9 mouse cellular contexts compared by ENCODE assay signal in the genomic region with DNA sequence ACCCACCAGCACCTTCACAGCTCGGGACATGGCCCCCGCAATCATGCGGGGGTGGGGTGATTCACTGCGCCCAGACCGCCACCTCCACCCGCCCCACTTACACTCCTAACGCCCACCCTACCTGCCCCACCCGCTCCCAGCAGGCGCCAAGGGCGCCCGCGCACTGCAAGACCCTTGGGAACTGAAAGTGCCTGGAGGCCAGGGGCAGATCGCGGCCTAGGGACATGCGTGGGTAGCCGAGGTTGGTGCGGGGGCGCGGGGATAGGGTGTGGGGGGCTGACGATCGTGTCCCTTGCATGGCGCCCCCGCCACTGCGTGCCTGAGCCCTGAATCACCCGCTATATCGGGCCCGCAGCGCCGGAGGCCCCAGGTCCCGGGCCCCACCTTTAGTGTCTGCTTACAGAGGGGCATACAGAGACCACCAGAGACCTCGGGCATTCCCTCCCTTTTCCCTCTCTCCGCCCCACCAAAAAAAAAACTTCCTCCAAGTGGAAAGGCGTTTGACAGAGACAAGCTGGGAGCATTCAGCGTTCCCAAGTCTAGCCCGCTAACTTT. TPM values are rescaled to one million over a fixed set of nuclear protein-coding genes. Genes with fewer than 3 reads are reported as not detected.
DNase-seq lines count a peak whose midpoint lies in the region; ATAC-seq and TF ChIP-seq lines count a peak whose summit lies in the region.
"Had no signal": no experiment of that assay in that cellular context is flagged by ENCODE, and none has a peak within 500 bp of the region (broad histone marks: within the 10 kb centered on the region; RNA-seq: fewer than 3 reads in every experiment).

No protein-coding gene starts in this region.

- TF ChIP-seq POLR2A in bone marrow macrophage, adult 2 months (IDR thresholded peaks at IDR 0.05; ENCODE audit: borderline replicate concordance, low read depth, low read length): no peak

- ATAC-seq in kidney, postnatal 0 days (replicated peaks; ENCODE audit: low FRiP score, low read depth): peak; percentile 15; the same call in 1 of the 2 replicates
- ATAC-seq in heart, embryonic 16.5 days (replicated peaks; ENCODE audit: extremely low read depth, insufficient read depth, low FRiP score): no peak
- ATAC-seq in liver, embryonic 13.5 days (ENCODE audit: low read depth): no peak
- no peak for ATAC-seq in neural tube, embryonic 15.5 days (ENCODE audit: low FRiP score)

- no peak for DNase-seq in kidney, postnatal 0 days (ENCODE audit: low spot score)
- no peak for DNase-seq in kidney, adult 8-10 months
- DNase-seq in liver, embryonic 13.5 days: no peak
- DNase-seq in cerebellum, postnatal 10 days: no peak
- DNase-seq in left cerebral cortex, adult 9 months (ENCODE audit: low spot score in 2 of 2): no peak

- peak overlapping the region; percentile 73 for H3K9ac ChIP-seq in kidney, postnatal 0 days (ENCODE audit: low read depth, low read length)
- H3K9ac ChIP-seq in heart, embryonic 16.5 days (ENCODE audit: low read length): peak overlapping the region; percentile 99
- H3K9ac ChIP-seq in liver, embryonic 13.5 days: peak overlapping the region; percentile 69
- peak overlapping the region; percentile 46; the same call in 1 of the 2 replicates for H3K9ac ChIP-seq in neural tube, embryonic 15.5 days (replicated peaks)

- TF ChIP-seq CTCF in kidney, postnatal 0 days (IDR thresholded peaks at IDR 0.05; ENCODE audit: low read depth): no peak
- no peak for TF ChIP-seq CTCF in bone marrow macrophage, adult 2 months (IDR thresholded peaks at IDR 0.05; ENCODE audit: low read depth, low read length)

- no peaks in the 10 kb centered on the region for H3K9me3 ChIP-seq in kidney, postnatal 0 days (replicated peaks; ENCODE audit: low read length)
- no peaks in the 10 kb centered on the region for H3K9me3 ChIP-seq in heart, embryonic 16.5 days (replicated peaks; ENCODE audit: control insufficient read depth, low read length)
- H3K9me3 ChIP-seq in liver, embryonic 13.5 days (replicated peaks): no peaks in the 10 kb centered on the region
- no peaks in the 10 kb centered on the region for H3K9me3 ChIP-seq in neural tube, embryonic 15.5 days (replicated peaks)

- H3K36me3 ChIP-seq in kidney, postnatal 0 days (ENCODE audit: insufficient read depth, low read length): no peaks in the 10 kb centered on the region
- H3K36me3 ChIP-seq in heart, embryonic 16.5 days (ENCODE audit: control insufficient read depth, insufficient read depth): peaks cover 8% of the 10 kb centered on the region
- no peaks in the 10 kb centered on the region for H3K36me3 ChIP-seq in liver, embryonic 13.5 days
- H3K36me3 ChIP-seq in neural tube, embryonic 15.5 days: no peaks in the 10 kb centered on the region

- H3K4me2 ChIP-seq in kidney, postnatal 0 days (ENCODE audit: low read length): peak overlapping the region; percentile 70
- H3K4me2 ChIP-seq in heart, embryonic 16.5 days (ENCODE audit: low read depth, low read length): peak overlapping the region; percentile 76
- H3K4me2 ChIP-seq in liver, embryonic 13.5 days: peak overlapping the region; percentile 87
- peak overlapping the region; percentile 60 for H3K4me2 ChIP-seq in neural tube, embryonic 15.5 days

- H3K27ac ChIP-seq in kidney, postnatal 0 days: peak overlapping the region; percentile 87
- no peak overlapping the region for H3K27ac ChIP-seq in bone marrow macrophage, adult 2 months (ENCODE audit: insufficient read depth, low read depth, low read length)
- peak overlapping the region; percentile 98 for H3K27ac ChIP-seq in heart, embryonic 16.5 days (ENCODE audit: low read length)
- H3K27ac ChIP-seq in liver, embryonic 13.5 days: no peak overlapping the region
- peak overlapping the region; percentile 68; the same call in 1 of the 2 replicates for H3K27ac ChIP-seq in neural tube, embryonic 15.5 days (replicated peaks)

- WGBS in kidney, postnatal 0 days: 1% methylated on average over 32 of the region's 35 CpGs
- WGBS in heart, embryonic 16.5 days: 3% methylated on average over 35 of the region's 35 CpGs
- WGBS in liver, embryonic 13.5 days (ENCODE audit: insufficient replicate concordance): 5% methylated on average over 33 of the region's 35 CpGs
- WGBS in neural tube, embryonic 15.5 days: 6% methylated on average over 27 of the region's 35 CpGs

- peaks cover 3% of the 10 kb centered on the region; the same call in 1 of the 2 replicates for H3K4me1 ChIP-seq in kidney, postnatal 0 days (replicated peaks; ENCODE audit: insufficient read depth, low read length)
- H3K4me1 ChIP-seq in bone marrow macrophage, adult 2 months (ENCODE audit: control insufficient read depth, insufficient read depth, low read length): peaks cover under 1% of the 10 kb centered on the region
- H3K4me1 ChIP-seq in heart, embryonic 16.5 days (ENCODE audit: control insufficient read depth, insufficient read depth, low read length): peaks cover 42% of the 10 kb centered on the region
- H3K4me1 ChIP-seq in liver, embryonic 13.5 days (replicated peaks): peaks cover 57% of the 10 kb centered on the region
- peaks cover 18% of the 10 kb centered on the region for H3K4me1 ChIP-seq in neural tube, embryonic 15.5 days

- no peaks in the 10 kb centered on the region for H3K27me3 ChIP-seq in kidney, postnatal 0 days (ENCODE audit: insufficient read depth, low read length)
- no peaks in the 10 kb centered on the region for H3K27me3 ChIP-seq in heart, embryonic 16.5 days (ENCODE audit: control insufficient read depth, insufficient read depth, low read length)
- H3K27me3 ChIP-seq in liver, embryonic 13.5 days: peaks cover 66% of the 10 kb centered on the region
- H3K27me3 ChIP-seq in neural tube, embryonic 15.5 days (replicated peaks): peaks cover 76% of the 10 kb centered on the region
- H3K27me3 ChIP-seq: Patski had no signal

- peak overlapping the region; percentile 64 for H3K4me3 ChIP-seq in kidney, postnatal 0 days (replicated peaks; ENCODE audit: low read depth, low read length)
- peak overlapping the region; percentile 64 for H3K4me3 ChIP-seq in bone marrow macrophage, adult 2 months (ENCODE audit: insufficient read depth, low read length)
- peak overlapping the region; percentile 81 for H3K4me3 ChIP-seq in heart, embryonic 16.5 days (ENCODE audit: low read length)
- H3K4me3 ChIP-seq in liver, embryonic 13.5 days (replicated peaks): peak overlapping the region; percentile 64
- peak overlapping the region; percentile 41 for H3K4me3 ChIP-seq in neural tube, embryonic 15.5 days (replicated peaks)

RNA-seq across cellular contexts. Expression of a gene that starts 1.4 kb away (rescaled TPM):
- polyA plus RNA-seq in kidney, postnatal 0 days (2015; fragmentation: Nextera tagmentation; extraction: Ambion mirVana): 143 and 156 TPM in 2 replicates
- 3.8 and 4.1 TPM in 2 replicates for polyA plus RNA-seq in bone marrow macrophage, adult 2 months (2012; ENCODE audit: insufficient read depth, insufficient read length, missing spikeins)
- 428 and 460 TPM in 2 replicates for polyA plus RNA-seq in heart, embryonic 16.5 days (2015; fragmentation: Nextera tagmentation; extraction: Ambion mirVana)
- 25.5 and 26.6 TPM in 2 replicates for polyA plus RNA-seq in liver, embryonic 13.5 days (2015; fragmentation: Nextera tagmentation; extraction: Ambion mirVana)
- polyA plus RNA-seq in neural tube, embryonic 15.5 days (2015; fragmentation: Nextera tagmentation; extraction: Ambion mirVana): 45.6 and 73.4 TPM in 2 replicates

RNA-seq across cellular contexts. Expression of a gene that starts 29.9 kb away (rescaled TPM):
- polyA plus RNA-seq in kidney, postnatal 0 days (2015; fragmentation: Nextera tagmentation; extraction: Ambion mirVana): 48.0 and 51.8 TPM in 2 replicates
- polyA plus RNA-seq in bone marrow macrophage, adult 2 months (2012; ENCODE audit: insufficient read depth, insufficient read length, missing spikeins): 73.3 and 76.6 TPM in 2 replicates
- 60.4 and 64.9 TPM in 2 replicates for polyA plus RNA-seq in heart, embryonic 16.5 days (2015; fragmentation: Nextera tagmentation; extraction: Ambion mirVana)
- polyA plus RNA-seq in liver, embryonic 13.5 days (2015; fragmentation: Nextera tagmentation; extraction: Ambion mirVana): 28.5 and 32.8 TPM in 2 replicates
- 57.9 and 66.9 TPM in 2 replicates for polyA plus RNA-seq in neural tube, embryonic 15.5 days (2015; fragmentation: Nextera tagmentation; extraction: Ambion mirVana)

RNA-seq across cellular contexts. Expression of a gene that starts 40.0 kb away (rescaled TPM):
- polyA plus RNA-seq in kidney, postnatal 0 days (2015; fragmentation: Nextera tagmentation; extraction: Ambion mirVana): 33.8 and 35.1 TPM in 2 replicates
- polyA plus RNA-seq in bone marrow macrophage, adult 2 months (2012; ENCODE audit: insufficient read depth, insufficient read length, missing spikeins): 163 and 186 TPM in 2 replicates
- 50.7 and 53.6 TPM in 2 replicates for polyA plus RNA-seq in heart, embryonic 16.5 days (2015; fragmentation: Nextera tagmentation; extraction: Ambion mirVana)
- polyA plus RNA-seq in liver, embryonic 13.5 days (2015; fragmentation: Nextera tagmentation; extraction: Ambion mirVana): 52.8 and 64.0 TPM in 2 replicates
- polyA plus RNA-seq in neural tube, embryonic 15.5 days (2015; fragmentation: Nextera tagmentation; extraction: Ambion mirVana): 150 and 167 TPM in 2 replicates

Comparison
In these comparisons a context has a peak if more than half of its experiments do, and no peak if none do; other contexts are left out.
1. H3K27ac ChIP-seq: peak in kidney, postnatal 0 days (single experiment), heart, embryonic 16.5 days (single experiment) and neural tube, embryonic 15.5 days (single experiment); none in bone marrow macrophage, adult 2 months (single experiment) and liver, embryonic 13.5 days (single experiment).
2. H3K9ac ChIP-seq: peak in every context shown above with its lines; median percentile 99 in heart, embryonic 16.5 days; 73 in kidney, postnatal 0 days; 69 in liver, embryonic 13.5 days; 46 in neural tube, embryonic 15.5 days.
3. Peak in every context shown above with its lines, with median percentiles within 50 percentile points of each other: H3K4me2 ChIP-seq and H3K4me3 ChIP-seq.